In the genomic region with DNA sequence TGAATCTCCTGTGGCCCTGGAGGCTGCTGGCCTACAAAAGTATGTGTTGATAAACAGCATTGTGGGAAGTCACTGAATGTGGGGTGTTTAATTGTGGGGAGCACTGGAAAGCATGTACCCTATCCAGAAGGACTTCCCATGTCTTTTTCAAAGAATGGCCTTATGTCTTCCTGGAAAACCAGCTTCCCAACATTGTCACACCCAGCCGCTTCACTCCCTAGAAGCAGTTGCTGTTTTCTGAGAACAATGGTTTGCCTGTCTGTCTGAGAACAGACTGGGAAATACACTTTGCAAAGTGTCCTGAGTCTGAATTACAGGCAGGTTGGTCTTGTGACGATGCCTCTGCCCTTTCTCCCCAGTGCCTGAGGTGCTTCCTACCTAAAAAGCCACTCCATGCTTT, we compare ENCODE assay signal across 19 mouse cellular contexts.
"Had no signal": no experiment of that assay in that cellular context is flagged by ENCODE, and none has a peak within 500 bp of the region (broad histone marks: within the 10 kb centered on the region; RNA-seq: fewer than 3 reads in every experiment).

No protein-coding gene starts in this region.

- H3K4me3 ChIP-seq: intestine, embryonic 15.5 days; layer of hippocampus, adult 2 months; limb, embryonic 10.5 days; limb, embryonic 13.5 days; liver, embryonic 12.5 days; liver, embryonic 15.5 days; stomach, embryonic 15.5 days had no signal

- H3K9me3 ChIP-seq: intestine, embryonic 15.5 days; limb, embryonic 10.5 days; limb, embryonic 13.5 days; liver, embryonic 12.5 days; liver, embryonic 15.5 days; stomach, embryonic 15.5 days had no signal

- H3K36me3 ChIP-seq: intestine, embryonic 15.5 days; limb, embryonic 10.5 days; limb, embryonic 13.5 days; liver, embryonic 12.5 days; liver, embryonic 15.5 days; stomach, embryonic 15.5 days had no signal

- H3K4me1 ChIP-seq: intestine, embryonic 15.5 days; limb, embryonic 13.5 days; liver, embryonic 12.5 days; liver, embryonic 15.5 days; stomach, embryonic 15.5 days had no signal

- DNase-seq: kidney, adult 11 months; kidney, adult 8-10 months; kidney, postnatal 25 days; layer of hippocampus, adult 9-11 months; liver; lung, adult 2 months; midbrain, embryonic 14.5 days; right cerebral cortex, postnatal 25 days; spleen, adult 18-20 months; thymus, postnatal 25 days had no signal

- ATAC-seq: intestine, embryonic 15.5 days; liver, embryonic 12.5 days had no signal

- H3K9ac ChIP-seq: intestine, embryonic 15.5 days; limb, embryonic 13.5 days; liver, embryonic 12.5 days; liver, embryonic 15.5 days; stomach, embryonic 15.5 days had no signal

- H3K27me3 ChIP-seq: intestine, embryonic 15.5 days; limb, embryonic 13.5 days; liver, embryonic 12.5 days; liver, embryonic 15.5 days; stomach, embryonic 15.5 days had no signal

- H3K27ac ChIP-seq: intestine, embryonic 15.5 days; kidney, postnatal 0 days; layer of hippocampus, adult 2 months; limb, embryonic 10.5 days; limb, embryonic 13.5 days; liver, embryonic 12.5 days; liver, embryonic 15.5 days; macrophage; stomach, embryonic 15.5 days had no signal

- H3K4me2 ChIP-seq: intestine, embryonic 15.5 days; limb, embryonic 13.5 days; liver, embryonic 12.5 days; liver, embryonic 15.5 days; stomach, embryonic 15.5 days had no signal
